Mouse (Mus musculus) forebrain, embryonic 16.5 days (tissue): ENCODE measurements at regions not wholly inside any gene's neighbourhood (a gene's known extent, or its start where the extent isn't known, plus 50 kb on each side); places are given as distances from the start of the nearest gene placed in this dataset.

ENCODE experiments used
- ATAC-seq: fragments of 200-750 bp; cut with Nextera tagmentation; 2 replicates; pipeline ENCODE4 v1.8.0; 2017; ENCODE audit warnings: mild to moderate bottlenecking, moderate library complexity
- H3K27ac ChIP-seq: fragments of 300-500 bp; sonication (generic); 2 replicates; pipeline ENCODE4 v1.5.1; 2014; ENCODE audit warnings: low read length, control low read depth
- H3K27me3 ChIP-seq: fragments of 300-500 bp; sonication (generic); replicated peaks from 2 replicates; pipeline ENCODE4 v1.6.1; 2014; ENCODE audit warnings: low read length; ENCODE audit not compliant: control insufficient read depth, insufficient read depth
- H3K36me3 ChIP-seq: fragments of 300-500 bp; sonication (generic); 2 replicates; pipeline ENCODE4 v1.6.1; 2014; ENCODE audit not compliant: control insufficient read depth, insufficient read depth
- H3K4me1 ChIP-seq: fragments of 300-500 bp; sonication (generic); replicated peaks from 2 replicates; pipeline ENCODE4 v1.6.1; 2014; ENCODE audit warnings: low read length; ENCODE audit not compliant: control insufficient read depth, insufficient read depth
- H3K4me2 ChIP-seq: fragments of 300-500 bp; sonication (generic); 2 replicates; pipeline ENCODE4 v1.6.1; 2014; ENCODE audit warnings: mild to moderate bottlenecking, low read length, control low read depth
- H3K4me3 ChIP-seq: fragments of 300-500 bp; sonication (generic); replicated peaks from 2 replicates; pipeline ENCODE4 v1.5.1; 2014; ENCODE audit warnings: mild to moderate bottlenecking, low read length, control low read depth
- H3K9ac ChIP-seq: fragments of 300-500 bp; sonication (generic); replicated peaks from 2 replicates; pipeline ENCODE4 v1.6.1; 2014; ENCODE audit warnings: low read depth, low read length, control low read depth
- H3K9me3 ChIP-seq: fragments of 300-500 bp; sonication (generic); 2 replicates; pipeline ENCODE4 v1.6.1; 2016; ENCODE audit warnings: low read length; ENCODE audit not compliant: control insufficient read depth
- WGBS: fragments of 180-500 bp; shearing (Covaris S2); extraction: QIAGEN DNeasy Blood & Tissue Kit; methylation state at CpG from one replicate; pipeline ENCODE4 v1.1.7; 2014; 5-methylcytosine and 5-hydroxymethylcytosine counted together

DNA sequence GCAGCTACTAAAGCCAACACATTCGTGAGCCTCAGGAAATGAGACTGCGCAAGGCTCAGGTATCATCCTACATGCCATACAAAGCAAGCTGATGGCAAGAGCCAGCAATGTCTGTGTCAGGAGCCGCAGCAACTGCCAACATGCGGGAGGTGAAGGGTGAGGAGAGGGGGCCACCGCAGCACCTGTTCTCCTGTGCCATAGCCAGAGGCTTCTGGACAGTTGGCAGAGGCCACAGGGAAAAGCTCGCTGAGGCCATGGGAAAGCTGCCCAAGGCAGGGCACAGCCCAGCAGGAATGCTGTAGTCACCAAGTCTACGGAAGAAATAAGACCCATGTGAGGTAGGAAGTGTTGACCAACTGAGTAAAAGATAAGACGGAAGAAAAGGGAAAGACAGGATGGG is 149.1 kb upstream of the Runx1 start:
- H3K9me3 ChIP-seq: no peaks in the 10 kb centered on the region
- 85% methylated on average over 8 of the region's 8 CpGs for WGBS
- no peaks in the 10 kb centered on the region for H3K36me3 ChIP-seq
- H3K27me3 ChIP-seq: no peaks in the 10 kb centered on the region
- no peaks in the 10 kb centered on the region for H3K4me1 ChIP-seq
- H3K4me2 ChIP-seq: no peak overlapping the region
- no peak overlapping the region for H3K9ac ChIP-seq
- H3K27ac ChIP-seq: no peak overlapping the region
- no peak overlapping the region for H3K4me3 ChIP-seq
- ATAC-seq: no peak

- H3K36me3 ChIP-seq: no peaks in the 10 kb centered on the region
- H3K27me3 ChIP-seq: no peaks in the 10 kb centered on the region
- H3K9me3 ChIP-seq: no peaks in the 10 kb centered on the region
- H3K4me2 ChIP-seq: no peak overlapping the region
- H3K9ac ChIP-seq: no peak overlapping the region
- no peak overlapping the region for H3K4me3 ChIP-seq
- no peaks in the 10 kb centered on the region for H3K4me1 ChIP-seq
- WGBS: 81% methylated on average over 5 of the region's 5 CpGs
- no peak overlapping the region for H3K27ac ChIP-seq
- ATAC-seq: no peak
Measured at GRCm38 (mm10) chr16:92972681-92973080, 146.7 kb upstream of the Runx1 start.

DNA sequence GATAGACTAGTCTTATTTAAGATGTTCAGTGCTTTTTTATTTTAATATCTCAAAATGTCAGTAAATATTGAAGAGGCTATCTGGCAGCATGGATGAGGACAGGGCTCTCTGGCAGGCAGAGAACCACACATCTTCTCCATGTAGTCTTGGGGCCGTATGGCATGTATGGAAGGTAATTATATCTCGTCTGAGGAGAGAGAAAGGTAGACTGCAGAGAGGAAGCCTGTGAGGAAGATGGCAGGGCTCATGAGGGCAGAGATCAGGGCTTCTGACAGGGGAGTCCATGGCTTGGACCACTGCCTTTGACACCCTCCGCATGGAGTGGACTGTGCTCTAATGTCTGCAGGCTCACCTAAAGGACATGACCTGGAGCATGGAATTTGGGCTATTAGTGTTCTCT is 146.0 kb upstream of the Runx1 start:
- no peak overlapping the region for H3K27ac ChIP-seq
- no peak overlapping the region for H3K9ac ChIP-seq
- no peaks in the 10 kb centered on the region for H3K4me1 ChIP-seq
- H3K27me3 ChIP-seq: no peaks in the 10 kb centered on the region
- no peak overlapping the region for H3K4me3 ChIP-seq
- ATAC-seq: no peak
- 94% methylated on average over 3 of the region's 3 CpGs for WGBS
- H3K36me3 ChIP-seq: no peaks in the 10 kb centered on the region
- no peaks in the 10 kb centered on the region for H3K9me3 ChIP-seq
- H3K4me2 ChIP-seq: no peak overlapping the region

GRCm38 (mm10) chr16:92970587-92970986 is 144.6 kb upstream of the Runx1 start:
- H3K4me1 ChIP-seq: no peaks in the 10 kb centered on the region

DNA sequence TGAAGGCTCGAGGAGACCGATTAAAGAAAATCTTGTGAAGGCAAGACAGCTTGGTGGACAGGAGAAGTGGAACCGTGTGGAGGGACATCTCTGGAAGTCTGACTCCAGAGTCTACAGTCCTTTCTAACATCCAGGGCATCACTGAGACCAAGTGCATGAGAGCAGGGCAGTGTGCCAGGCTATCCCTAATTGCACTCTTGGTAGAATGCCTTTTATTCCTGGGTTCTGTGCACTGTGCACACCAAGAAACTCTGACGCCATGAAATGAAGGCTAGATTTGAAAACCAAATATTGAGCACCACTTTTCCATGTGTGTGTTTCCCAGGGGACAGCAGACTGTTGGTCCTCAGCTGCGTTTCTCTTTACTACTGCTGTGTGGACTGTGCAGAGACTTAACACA is 143.1 kb upstream of the Runx1 start:
- Histone ChIP-seq H3K4me3 (no peak overlapping the region), H3K9me3 (no peaks in the 10 kb centered on the region), H3K27ac (no peak overlapping the region), H3K4me2 (no peak overlapping the region), H3K36me3 (no peaks in the 10 kb centered on the region), H3K9ac (no peak overlapping the region), H3K27me3 (no peaks in the 10 kb centered on the region), H3K4me1 (no peaks in the 10 kb centered on the region)
- ATAC-seq: no peak
- 82% methylated on average over 5 of the region's 5 CpGs for WGBS

More at GRCm38 (mm10) chr16:92970587-92970986, 144.6 kb upstream of the Runx1 start:
- Histone ChIP-seq H3K27ac (no peak overlapping the region), H3K9me3 (no peaks in the 10 kb centered on the region), H3K4me2 (no peak overlapping the region), H3K27me3 (no peaks in the 10 kb centered on the region), H3K4me3 (no peak overlapping the region), H3K9ac (no peak overlapping the region), H3K36me3 (no peaks in the 10 kb centered on the region)
- ATAC-seq: no peak
- WGBS: 92% methylated on average over 2 of the region's 2 CpGs

- no peak overlapping the region for H3K4me3 ChIP-seq
- no peaks in the 10 kb centered on the region for H3K27me3 ChIP-seq
- no peaks in the 10 kb centered on the region for H3K9me3 ChIP-seq
- H3K4me1 ChIP-seq: no peaks in the 10 kb centered on the region
- no peak overlapping the region for H3K27ac ChIP-seq
- H3K36me3 ChIP-seq: no peaks in the 10 kb centered on the region
- WGBS: 90% methylated on average over 10 of the region's 10 CpGs
- no peak overlapping the region for H3K4me2 ChIP-seq
- ATAC-seq: no peak
- H3K9ac ChIP-seq: no peak overlapping the region
Measured at GRCm38 (mm10) chr16:92966069-92966866, 140.3 kb upstream of the Runx1 start.

- no peak overlapping the region for H3K4me3 ChIP-seq
- H3K9ac ChIP-seq: no peak overlapping the region
- ATAC-seq: no peak
- WGBS: 61% methylated on average over 3 of the region's 3 CpGs
- H3K4me1 ChIP-seq: no peaks in the 10 kb centered on the region
- no peaks in the 10 kb centered on the region for H3K27me3 ChIP-seq
- H3K4me2 ChIP-seq: no peak overlapping the region
- H3K27ac ChIP-seq: no peak overlapping the region
- no peaks in the 10 kb centered on the region for H3K36me3 ChIP-seq
- no peaks in the 10 kb centered on the region for H3K9me3 ChIP-seq
Measured at GRCm38 (mm10) chr16:92965651-92966050, 139.7 kb upstream of the Runx1 start.

DNA sequence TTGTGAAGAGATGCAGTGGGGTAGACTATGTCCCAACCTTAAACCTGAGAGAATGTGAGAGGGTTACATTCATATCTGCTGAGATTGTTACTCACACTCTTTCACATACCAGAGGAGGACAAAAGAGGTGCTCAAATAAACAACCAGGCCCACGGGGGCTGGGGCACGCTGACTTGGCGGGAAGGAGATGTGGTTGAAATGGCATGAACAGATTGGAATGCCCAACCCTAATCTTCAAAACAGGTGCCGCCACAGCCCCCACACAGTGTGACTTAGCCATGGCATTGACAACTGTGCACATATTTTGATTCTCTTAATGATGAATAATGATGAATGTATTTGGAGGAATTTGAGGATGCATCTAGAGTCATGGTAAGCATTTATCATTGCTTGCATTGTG is 137.6 kb upstream of the Runx1 start:
- Histone ChIP-seq H3K4me3 (no peak overlapping the region), H3K4me2 (no peak overlapping the region), H3K4me1 (no peaks in the 10 kb centered on the region), H3K9me3 (no peaks in the 10 kb centered on the region), H3K27me3 (no peaks in the 10 kb centered on the region), H3K27ac (no peak overlapping the region), H3K9ac (no peak overlapping the region), H3K36me3 (no peaks in the 10 kb centered on the region)
- WGBS: 86% methylated on average over 4 of the region's 4 CpGs
- ATAC-seq: no peak

- Histone ChIP-seq H3K4me1 (no peaks in the 10 kb centered on the region), H3K4me3 (no peak overlapping the region), H3K9ac (no peak overlapping the region), H3K4me2 (no peak overlapping the region), H3K9me3 (no peaks in the 10 kb centered on the region), H3K36me3 (no peaks in the 10 kb centered on the region), H3K27me3 (no peaks in the 10 kb centered on the region), H3K27ac (no peak overlapping the region)
- 80% methylated on average over 3 of the region's 3 CpGs for WGBS
- no peak for ATAC-seq
Measured at GRCm38 (mm10) chr16:92961361-92961760, 135.4 kb upstream of the Runx1 start.

GRCm38 (mm10) chr16:92960740-92961139 is 134.8 kb upstream of the Runx1 start:
- no peak overlapping the region for H3K4me3 ChIP-seq
- no peak overlapping the region for H3K9ac ChIP-seq
- H3K9me3 ChIP-seq: no peaks in the 10 kb centered on the region
- no peaks in the 10 kb centered on the region for H3K36me3 ChIP-seq
- no peaks in the 10 kb centered on the region for H3K4me1 ChIP-seq
- no peak overlapping the region for H3K27ac ChIP-seq
- WGBS: 94% methylated on average over 7 of the region's 7 CpGs
- no peak for ATAC-seq
- H3K4me2 ChIP-seq: no peak overlapping the region
- H3K27me3 ChIP-seq: no peaks in the 10 kb centered on the region
